Mouse (Mus musculus): ENCODE measurements around the gene Gpatch3. TPM values are rescaled to one million over a fixed set of nuclear protein-coding genes. Genes with fewer than 3 reads are reported as not detected.

The Gpatch3 gene
- 10 to 100 TPM in 1 of 2 experiments, 1 to 10 TPM in 1; 9.6 to 10.1 TPM for total RNA-seq (2021)
- long read RNA-seq, partial matches to known transcripts: 2 of 12 reads
- long read RNA-seq, other reads (novel, unspliced or antisense): 6 of 12 reads

GRCm38 (mm10) chr4:133574070-133574842 is at the start of gene Gpatch3:
Gene Gpatch3 (plus strand): TSS chr4:133574745.
- peak; percentile 85 to 94 for DNase-seq (ENCODE audit: low spot score in 2 of 2)

GRCm38 (mm10) chr4:133527788-133528187 is 46.8 kb upstream of the Gpatch3 start:
- no peak for DNase-seq (ENCODE audit: low spot score in 2 of 2)

- DNase-seq (ENCODE audit: low spot score in 2 of 2): no peak
Observed at GRCm38 (mm10) chr4:133532777-133533176, 41.8 kb upstream of the Gpatch3 start.

GRCm38 (mm10) chr4:133536081-133536480 is 38.5 kb upstream of the Gpatch3 start:
- no peak for DNase-seq (ENCODE audit: low spot score in 2 of 2)

GRCm38 (mm10) chr4:133536652-133537051 is 37.9 kb upstream of the Gpatch3 start:
- DNase-seq (ENCODE audit: low spot score in 2 of 2): no peak

GRCm38 (mm10) chr4:133545272-133546231 is 29.0 kb upstream of the Gpatch3 start, which contains the start of gene Nudc:
Gene Nudc (minus strand): TSS chr4:133545996.
- DNase-seq (ENCODE audit: low spot score in 2 of 2): peak; percentile 97

- DNase-seq (ENCODE audit: low spot score in 2 of 2): no peak
Observed at GRCm38 (mm10) chr4:133552029-133552428, 22.5 kb upstream of the Gpatch3 start.

- DNase-seq (ENCODE audit: low spot score in 2 of 2): no peak
Observed at GRCm38 (mm10) chr4:133552768-133553447, 21.6 kb upstream of the Gpatch3 start, which contains the start of gene Nr0b2. Gene Nr0b2 (plus strand): TSS chr4:133553376.

- no peak for DNase-seq (ENCODE audit: low spot score in 2 of 2)
Observed at GRCm38 (mm10) chr4:133553448-133554330, 20.9 kb upstream of the Gpatch3 start.

GRCm38 (mm10) chr4:133557041-133557717 is 17.4 kb upstream of the Gpatch3 start:
- no peak for DNase-seq (ENCODE audit: low spot score in 2 of 2)

- no peak for DNase-seq (ENCODE audit: low spot score in 2 of 2)
Observed at GRCm38 (mm10) chr4:133559846-133560245, 14.7 kb upstream of the Gpatch3 start.

GRCm38 (mm10) chr4:133561622-133562021 is 12.9 kb upstream of the Gpatch3 start:
- DNase-seq (ENCODE audit: low spot score in 2 of 2): no peak

GRCm38 (mm10) chr4:133563123-133563571 is 11.4 kb upstream of the Gpatch3 start:
- no peak for DNase-seq (ENCODE audit: low spot score in 2 of 2)

GRCm38 (mm10) chr4:133567251-133567650 is 7.3 kb upstream of the Gpatch3 start:
- DNase-seq (ENCODE audit: low spot score in 2 of 2): no peak

GRCm38 (mm10) chr4:133569291-133570065 is 5.1 kb upstream of the Gpatch3 start:
- no peak for DNase-seq (ENCODE audit: low spot score in 2 of 2)

GRCm38 (mm10) chr4:133570066-133570466 is 4.5 kb upstream of the Gpatch3 start:
- DNase-seq (ENCODE audit: low spot score in 2 of 2): no peak

GRCm38 (mm10) chr4:133574843-133575202 is 278 bp downstream of the Gpatch3 start:
- no peak for DNase-seq (ENCODE audit: low spot score in 2 of 2)

- DNase-seq (ENCODE audit: low spot score in 2 of 2): no peak
Observed at GRCm38 (mm10) chr4:133577983-133578382, 3.4 kb downstream of the Gpatch3 start.

GRCm38 (mm10) chr4:133583690-133584058 is 9.1 kb downstream of the Gpatch3 start:
- DNase-seq (ENCODE audit: low spot score in 2 of 2): no peak

Data from layer of hippocampus, adult 18-20 months (tissue).